Mouse (Mus musculus): ENCODE data around the gene Faf1. TPM values are rescaled to one million over a fixed set of nuclear protein-coding genes. Genes with fewer than 3 reads are reported as not detected.

Gene Faf1
- total RNA-seq, 4 experiments from 2014 or later: 42.9 to 51.1 (median 47.2) TPM

DNA sequence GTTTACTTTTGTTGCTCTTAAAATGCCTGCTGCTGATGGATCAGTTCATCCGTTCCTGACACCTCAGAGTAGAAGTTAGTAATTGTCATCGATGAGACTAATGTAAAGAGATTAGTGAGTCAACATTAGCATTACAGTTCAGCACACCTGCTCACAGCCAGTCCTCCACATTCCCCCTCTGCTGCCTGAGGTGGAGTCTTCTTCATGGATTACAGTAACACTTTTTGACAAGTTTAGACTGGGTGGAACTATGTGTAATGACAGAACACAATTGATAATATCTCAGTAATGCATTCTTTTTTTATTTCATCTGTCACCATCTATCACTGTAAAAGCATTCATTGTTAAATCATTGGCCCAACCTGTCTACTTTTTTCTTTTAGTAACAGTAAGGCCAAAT lies 224.7 kb downstream of the Faf1 start:
- DNase-seq (ENCODE audit: low spot score in 2 of 2): no peak

DNA sequence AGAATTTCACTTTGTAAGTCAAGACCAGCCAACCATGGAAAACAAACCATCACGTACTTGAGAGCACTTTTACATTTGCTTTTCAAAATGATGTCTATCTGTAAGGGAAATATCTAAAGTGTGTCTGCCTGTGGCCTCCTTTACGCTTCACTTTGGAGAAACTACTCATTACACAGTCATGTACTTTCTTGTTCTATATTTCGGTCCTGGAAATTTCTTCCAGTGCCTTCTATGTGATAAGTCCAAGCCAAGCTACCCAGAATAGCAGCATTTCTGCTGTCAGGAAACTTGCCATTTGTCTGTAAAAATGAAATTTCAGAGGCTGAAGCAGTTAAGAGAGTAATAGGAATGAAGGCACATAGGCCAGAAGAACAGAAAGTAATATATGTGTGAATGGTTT lies 228.1 kb downstream of the Faf1 start:
- no peak for DNase-seq (ENCODE audit: low spot score in 2 of 2)

DNA sequence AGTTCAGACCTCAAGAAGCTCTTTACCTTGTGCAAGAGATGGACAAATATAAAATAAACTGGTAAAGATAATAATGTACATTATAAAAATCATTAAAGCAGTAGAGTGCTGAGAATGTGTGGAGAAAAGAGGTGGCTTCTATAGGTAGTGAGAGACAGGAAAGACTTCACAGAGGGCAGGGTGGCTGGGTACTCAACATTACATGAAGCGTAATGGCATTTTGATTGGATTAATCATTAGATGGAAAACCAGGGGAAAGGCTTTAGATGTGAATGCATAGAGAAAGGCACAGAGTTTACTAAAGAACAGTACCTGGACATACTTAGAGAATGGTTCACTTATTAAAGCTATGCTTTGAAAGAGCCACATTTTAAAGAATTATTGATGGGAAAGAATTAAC lies 252.7 kb downstream of the Faf1 start:
- DNase-seq (ENCODE audit: low spot score in 2 of 2): no peak

DNA sequence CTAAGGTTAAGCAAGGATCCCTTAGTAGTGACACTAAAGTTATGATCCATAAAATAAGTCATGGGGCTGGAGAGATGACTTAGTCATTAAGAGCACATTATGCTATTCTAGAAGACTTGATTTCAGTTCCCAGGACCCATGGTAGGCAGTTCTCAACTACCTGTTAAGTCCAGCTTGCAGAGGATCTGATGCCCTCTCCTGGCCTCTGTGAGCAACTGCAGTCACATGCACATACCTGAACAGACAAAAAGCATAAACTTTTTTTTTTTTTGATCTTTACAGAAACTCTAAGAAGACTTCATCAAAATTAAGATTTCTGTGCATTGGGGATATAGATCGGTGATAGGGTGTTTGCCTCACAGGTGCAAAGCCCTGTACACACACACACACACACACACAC lies 254.1 kb downstream of the Faf1 start:
- no peak for DNase-seq (ENCODE audit: low spot score in 2 of 2)

DNA sequence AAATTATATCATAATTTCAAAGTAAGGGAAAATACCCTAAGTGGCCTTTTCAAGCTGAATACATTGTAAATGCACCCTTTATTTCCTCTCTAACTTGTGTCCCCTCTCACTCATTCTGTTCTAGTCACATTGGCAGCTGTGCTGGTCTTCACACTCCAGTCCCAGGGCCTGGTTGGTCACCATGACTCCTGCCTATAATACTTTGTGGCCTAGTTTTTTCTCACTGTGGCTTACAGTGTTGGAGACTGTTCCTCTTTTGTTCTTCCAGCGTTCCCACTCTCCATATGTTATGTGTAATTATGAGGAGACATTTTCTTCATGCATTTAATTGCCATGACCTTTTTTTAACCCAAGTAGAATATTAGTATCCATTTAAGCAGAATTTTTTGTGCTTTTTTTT lies 254.5 kb downstream of the Faf1 start:
- no peak for DNase-seq (ENCODE audit: low spot score in 2 of 2)

DNA sequence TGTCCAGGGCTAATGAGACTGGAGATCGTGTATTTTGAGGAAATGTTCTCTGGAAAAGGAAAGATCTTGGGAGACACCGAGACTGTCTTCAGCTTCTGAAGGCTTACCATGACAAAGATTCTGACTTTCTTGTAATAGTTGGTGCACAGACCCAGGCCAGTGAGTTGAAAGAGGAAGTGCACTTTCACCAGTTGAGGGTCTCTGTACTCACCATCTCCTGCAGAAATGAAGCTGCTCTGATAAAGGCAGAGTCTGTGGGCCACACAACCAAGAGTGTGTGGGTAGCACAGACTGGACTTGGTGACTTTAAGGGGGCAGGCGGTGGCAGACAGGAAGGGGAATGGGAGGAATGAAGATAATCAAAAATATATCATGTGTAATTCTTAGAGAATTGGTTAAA lies 260.2 kb downstream of the Faf1 start:
- DNase-seq (ENCODE audit: low spot score in 2 of 2): no peak

DNA sequence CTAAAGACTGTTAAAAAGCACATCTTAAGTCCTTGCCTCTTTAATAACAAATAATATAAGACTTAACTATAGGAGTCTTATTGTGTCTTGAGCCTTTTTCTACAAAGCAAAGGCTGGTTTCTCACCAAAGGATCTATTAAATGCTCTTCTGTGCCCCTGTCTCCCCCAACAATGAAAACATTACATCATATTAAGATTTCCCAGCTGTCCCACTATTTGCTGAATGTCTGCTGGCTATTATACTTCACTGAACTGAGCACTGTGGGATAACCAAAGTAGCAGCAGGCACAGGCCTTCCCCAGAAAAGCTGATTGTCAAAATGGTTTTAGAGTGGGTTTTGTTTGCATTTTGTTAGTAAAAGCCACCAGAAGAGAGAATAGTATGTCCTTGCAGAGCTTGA lies 262.9 kb downstream of the Faf1 start:
- no peak for DNase-seq (ENCODE audit: low spot score in 2 of 2)

DNA sequence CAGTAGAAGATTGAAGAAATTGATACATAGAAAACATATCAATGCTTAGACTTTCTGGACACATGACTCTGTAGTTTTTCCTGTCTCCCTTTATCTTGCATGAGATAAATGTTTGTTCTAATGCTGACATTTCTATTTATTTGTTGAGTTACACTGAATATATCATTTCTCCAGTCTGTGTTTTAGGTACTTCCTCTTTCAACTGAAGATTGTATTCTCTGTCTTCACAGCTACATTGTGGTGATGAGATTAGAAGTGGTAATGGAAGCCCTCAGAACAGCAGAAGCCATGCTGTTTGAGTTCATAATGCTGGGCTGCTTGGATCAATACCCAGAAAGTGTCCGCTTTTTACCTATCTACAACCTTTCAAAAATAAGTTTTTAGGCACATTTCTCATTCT lies 269.2 kb downstream of the Faf1 start:
- no peak for DNase-seq (ENCODE audit: low spot score in 2 of 2)

DNA sequence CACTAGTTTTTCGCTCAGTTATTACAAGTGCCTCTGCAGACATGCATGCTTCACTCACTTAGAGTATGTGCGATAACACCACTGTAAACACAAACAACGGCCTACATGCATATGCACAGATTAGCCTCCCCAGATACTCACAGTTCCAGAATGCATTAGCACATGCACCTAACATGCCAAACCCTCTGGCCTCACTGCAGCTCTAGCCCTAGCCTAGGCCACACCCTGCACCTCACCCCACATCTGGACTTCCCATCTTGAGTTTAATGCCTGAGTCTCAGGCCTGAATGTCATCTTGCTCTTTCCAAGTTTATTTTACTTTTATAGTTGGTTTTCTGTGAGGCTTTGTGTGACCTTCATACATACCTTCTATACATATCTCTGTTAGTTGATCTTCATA lies 272.9 kb downstream of the Faf1 start:
- no peak for DNase-seq (ENCODE audit: low spot score in 2 of 2)

DNA sequence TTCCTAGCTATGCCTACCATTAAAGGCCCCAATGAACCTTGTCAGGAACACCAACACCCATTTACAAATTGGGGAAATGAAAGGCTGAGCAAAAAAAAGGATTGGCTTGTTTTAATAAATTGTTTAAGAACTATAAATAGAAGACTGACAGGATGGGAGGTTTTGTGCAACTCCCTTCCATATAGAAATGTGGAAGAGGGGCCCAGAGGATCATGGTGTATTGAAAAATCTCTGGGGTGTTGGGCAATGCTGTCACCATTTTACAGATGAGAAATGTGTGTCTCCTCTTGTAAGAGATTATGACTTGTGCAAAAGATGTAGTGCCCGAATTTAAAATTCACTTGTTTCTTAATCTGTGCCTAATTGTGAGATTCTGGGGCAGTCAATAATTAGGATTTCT lies 277.1 kb downstream of the Faf1 start:
- no peak for DNase-seq (ENCODE audit: low spot score in 2 of 2)

DNA sequence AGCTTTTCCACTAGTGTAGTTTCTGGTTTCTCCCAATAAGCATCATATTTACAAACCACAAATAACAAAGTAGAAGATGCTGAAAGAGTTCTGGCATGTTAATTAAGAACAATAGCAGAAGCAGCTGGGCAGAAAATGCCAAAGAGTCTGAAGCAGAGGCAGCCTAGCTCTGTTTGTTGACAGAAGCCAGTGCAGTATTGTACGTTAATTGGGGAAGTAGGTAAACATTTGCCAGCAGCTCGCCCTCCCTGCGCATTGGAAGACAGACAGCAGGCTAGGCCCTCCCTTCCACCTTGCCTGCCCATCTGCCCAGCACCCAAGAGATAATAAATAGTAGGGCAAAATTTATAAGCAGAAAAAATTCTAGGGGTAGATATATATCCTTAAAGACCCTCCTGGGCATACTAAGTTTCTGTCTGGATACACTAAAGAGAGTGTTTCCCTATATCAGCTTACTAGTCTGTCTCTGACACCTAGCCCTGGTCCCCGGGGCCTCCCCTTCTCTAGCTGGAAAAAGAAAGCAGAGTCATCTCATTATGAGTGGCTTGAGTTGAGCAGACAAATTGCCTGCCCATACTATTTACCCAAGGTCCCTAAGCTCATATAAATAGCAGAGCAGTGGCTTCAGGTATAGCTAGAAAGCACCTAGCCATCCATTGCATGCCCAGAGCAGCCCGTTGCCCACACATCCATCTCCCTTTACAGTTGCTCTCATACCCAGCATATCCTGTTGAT lies 284.0 kb downstream of the Faf1 start:
- DNase-seq (ENCODE audit: low spot score in 2 of 2): no peak

DNA sequence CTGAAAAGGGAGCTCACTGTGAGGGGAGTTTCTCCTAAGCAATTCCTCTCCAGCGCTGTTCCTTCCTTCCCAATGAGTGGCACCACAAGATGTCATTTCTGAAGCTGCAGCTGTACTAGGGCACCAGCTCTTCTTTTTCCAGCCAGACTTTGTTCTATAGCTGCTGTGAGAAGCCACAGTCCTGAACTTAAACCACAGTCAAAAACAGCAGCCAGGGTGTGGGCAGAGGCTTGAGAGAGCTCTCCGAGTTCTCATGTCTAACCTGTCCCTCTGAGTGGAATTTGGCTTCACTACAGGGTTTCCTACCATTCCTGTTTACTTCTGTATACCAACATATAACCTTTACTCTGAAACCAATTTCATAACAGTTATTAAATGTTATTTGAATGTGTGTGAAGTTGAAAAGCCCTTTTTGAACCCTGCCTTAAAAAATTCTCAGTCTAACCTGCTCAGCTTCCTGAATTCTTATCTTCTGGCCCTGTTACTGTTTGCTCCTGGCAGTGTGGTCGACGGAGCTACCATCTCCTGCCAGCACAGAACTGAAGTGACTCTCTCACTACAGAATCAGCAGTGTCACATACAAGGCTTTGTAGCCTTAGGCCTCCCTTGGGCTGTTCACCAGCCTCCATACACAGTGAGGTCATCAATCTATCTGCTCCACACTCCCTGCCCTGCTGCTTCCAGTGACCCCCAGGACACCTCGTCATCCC lies 287.3 kb downstream of the Faf1 start:
- DNase-seq (ENCODE audit: low spot score in 2 of 2): no peak

DNA sequence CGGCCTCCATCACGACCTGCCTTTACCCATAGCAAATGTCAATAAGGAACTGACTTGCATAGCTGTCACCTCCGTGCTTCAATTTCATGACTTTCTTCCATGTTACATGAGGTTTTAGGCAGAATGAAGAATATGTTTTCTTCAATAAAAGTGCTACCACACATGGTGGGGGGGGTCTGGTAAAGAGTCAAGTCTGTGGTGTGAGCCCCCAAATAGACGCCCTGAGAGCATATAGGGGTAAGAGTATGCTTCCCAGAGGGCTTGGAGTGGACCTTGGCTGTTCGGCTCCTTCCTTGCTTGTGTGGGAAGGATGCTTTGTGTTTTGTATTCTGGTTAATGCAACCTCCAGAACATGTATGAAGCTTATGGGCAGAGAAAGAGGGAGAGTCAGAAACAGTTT lies 293.2 kb downstream of the Faf1 start:
- no peak for DNase-seq (ENCODE audit: low spot score in 2 of 2)

DNA sequence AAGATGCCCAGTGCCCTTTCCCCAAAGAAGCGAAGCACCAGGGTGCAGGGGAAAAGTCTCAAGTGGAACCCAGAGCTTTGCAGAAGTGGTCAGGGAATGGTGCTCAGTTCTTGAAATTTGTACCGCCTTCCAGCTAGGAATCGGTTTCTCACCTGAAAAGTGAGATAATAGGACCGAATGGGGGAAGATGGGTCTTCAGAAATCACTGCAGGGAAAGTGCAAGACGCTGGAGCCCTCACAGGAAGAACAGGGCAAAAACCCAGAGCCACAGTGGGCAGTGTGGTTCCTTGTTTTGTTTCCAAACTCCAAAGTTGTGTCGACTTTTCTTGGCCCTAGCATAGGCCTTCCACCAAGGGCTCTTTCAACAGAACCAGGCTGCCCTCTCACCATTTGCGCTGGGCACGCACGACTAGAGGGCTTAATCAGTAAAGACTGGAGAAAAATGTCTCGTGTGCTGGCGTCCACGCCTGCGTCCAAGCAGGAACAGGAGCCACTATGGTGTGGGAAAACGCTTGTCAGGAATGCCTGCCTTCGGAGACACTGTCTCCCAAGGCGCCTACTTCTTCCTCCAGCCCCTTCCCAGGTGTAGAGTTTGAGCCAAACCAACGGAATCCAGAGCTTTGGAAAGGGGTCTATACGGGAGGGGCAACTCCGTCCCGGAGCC lies 297.7 kb downstream of the Faf1 start:
- DNase-seq (ENCODE audit: low spot score in 2 of 2): no peak

DNA sequence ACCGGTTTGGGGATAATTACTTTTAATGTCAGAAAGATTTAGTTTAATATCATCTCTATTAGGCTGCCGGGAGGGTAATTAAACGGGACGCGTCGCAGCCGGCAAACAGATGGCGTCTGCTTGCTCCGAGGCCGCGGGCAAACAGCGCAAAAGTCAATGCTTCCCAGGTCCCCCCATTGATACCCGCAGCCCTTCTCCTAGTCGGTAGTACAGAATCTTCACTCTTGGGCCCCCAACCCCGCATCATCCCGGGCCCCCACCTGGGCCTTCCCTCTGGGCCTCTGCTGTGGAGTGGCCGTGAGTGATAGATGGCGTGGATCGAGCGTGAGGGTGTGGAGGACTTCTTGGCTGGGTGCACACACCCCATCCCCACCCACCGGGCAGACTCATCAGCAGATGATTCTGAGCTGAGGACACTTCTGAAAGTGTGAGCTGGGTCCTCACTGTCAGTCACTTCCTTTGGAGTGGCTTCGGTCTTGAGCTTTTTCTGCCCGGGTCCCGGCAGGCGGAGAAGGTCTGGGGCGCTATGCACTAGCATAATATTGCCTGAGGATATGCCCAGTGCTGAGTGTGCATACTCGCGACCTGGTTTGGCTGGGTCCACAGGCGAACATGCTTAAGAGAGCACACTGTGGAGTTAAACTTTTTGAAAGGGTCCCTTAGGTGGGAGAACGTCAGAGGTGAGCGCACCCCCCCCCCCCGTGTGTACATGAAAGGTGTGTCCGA lies 298.4 kb downstream of the Faf1 start:
- no peak for DNase-seq (ENCODE audit: low spot score in 2 of 2)

DNA sequence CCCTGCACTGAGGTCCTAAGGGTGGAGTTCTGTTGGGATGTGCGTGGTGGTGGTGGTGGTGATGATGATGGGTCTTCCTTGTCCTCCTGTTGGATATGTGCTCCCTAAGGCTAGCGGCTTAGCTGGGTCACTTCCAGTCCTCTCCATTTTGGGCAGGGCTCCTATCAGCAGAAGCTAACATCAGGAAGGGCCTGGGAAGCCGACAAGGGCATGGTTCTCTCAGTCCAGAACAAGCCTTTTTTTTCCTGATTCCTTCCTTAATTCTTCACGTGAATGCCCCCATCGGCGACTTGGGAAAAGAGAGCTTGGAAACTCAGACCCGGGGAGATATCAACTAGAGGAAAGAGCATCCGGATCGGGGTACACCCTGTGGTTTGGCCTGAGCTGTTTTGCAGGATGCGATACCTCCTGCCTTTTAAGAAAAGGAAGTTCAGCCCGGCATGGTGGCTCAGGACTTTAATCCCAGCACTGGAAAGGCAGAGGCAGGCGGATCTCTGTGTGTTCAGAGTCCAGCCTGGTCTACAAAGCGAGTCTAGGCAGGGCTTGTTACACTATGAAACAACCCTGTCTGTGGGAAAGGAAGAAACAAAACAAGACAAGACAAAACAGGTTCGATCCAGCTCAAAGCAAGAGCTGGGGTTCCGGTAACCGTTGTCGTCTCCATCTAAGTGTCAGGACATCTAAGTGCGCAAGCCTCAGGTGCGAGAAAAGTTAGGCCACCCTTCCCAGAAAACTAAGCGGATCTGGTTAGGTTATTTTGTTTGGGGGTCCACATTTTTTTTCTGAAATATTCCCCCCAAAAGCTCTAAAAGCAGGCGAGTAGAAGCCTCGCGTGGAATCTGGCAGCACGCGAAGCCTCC lies 299.2 kb downstream of the Faf1 start:
- DNase-seq (ENCODE audit: low spot score in 2 of 2): no peak

DNA sequence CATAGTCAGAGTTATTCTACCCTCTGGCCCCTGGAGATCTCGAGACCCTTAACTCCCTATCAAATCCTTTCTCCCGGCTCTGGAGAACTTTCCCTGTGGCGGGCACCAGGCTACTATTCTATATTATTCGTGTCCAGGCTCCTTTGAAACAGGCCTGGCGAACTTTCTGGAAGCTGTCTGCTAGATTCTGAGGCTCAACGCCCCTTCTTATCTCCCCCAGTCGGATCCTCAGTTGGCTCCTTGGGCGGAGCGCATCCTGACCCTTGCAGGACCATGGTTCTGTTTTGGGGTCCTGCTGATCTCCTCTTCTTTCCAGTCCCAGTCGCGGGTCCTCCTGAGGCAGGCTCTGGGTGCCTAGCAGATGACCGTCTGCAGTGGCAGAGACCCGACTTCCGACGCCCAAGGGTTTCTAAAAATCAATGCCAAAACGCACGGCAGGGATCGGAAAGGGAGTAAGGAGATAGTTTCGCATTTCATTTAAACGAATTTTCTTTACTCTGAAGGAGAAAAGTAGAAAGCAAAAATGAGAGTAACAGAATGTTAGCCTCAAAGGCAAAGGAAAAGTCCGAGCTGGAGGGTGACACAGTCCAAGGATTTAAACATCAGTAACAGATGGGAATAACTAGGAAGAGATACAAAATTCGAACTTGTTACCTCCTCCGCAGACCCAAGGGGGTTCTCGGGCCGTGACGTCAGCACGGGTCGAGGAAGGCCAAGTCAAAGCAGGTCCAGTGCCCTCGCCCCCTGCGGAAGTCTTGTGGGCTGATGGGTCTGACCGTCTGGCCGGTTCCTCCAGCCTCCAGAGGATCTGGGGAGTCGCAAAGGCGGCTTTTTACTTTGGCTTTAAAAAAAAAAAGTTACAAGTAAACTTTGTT lies 300.1 kb downstream of the Faf1 start:
- no peak for DNase-seq (ENCODE audit: low spot score in 2 of 2)

DNA sequence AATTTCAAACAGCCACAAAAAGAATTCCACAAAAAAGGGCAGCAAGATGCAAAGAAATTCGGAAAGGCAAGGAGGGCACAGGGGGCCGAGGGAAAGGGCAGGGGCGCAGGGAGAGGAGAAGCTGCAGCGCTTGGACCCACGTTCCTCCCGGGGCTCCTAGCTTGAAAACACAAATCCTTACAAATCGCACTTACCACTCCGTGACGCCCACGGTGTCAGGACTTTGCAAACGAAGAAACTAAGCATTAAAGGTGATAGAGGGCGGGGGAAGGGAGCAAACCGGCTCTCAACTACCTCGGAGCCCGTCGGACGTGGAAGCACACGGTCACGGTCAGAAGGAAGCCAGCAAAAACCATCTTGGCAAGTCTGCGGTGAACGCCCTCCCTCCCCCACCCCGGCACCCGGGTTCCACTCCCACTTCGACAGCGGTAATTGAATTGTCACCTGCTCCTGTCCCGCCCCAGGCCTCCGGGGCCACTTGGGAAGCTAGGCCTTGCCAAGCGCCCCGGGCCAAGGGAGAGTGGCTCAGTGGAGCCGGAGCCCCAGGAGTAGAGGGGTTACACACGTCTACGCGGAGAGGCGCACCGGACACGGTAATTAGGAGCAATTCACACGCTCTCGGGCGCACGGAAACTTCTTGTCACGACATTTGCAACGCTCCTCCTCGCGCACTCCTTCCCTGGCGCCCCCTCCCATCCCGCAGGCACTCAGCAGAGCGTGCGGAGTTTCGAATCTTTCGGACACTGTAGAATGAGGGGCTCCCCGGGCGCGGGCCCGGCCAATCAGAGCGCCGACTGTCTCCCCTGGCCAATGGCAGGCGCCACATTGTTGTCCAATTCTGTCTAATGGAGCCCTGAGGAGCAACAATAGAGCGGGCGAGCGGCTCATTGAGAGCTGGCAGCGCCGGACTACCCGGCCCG lies 301.0 kb downstream of the Faf1 start, which contains the start of gene Dmrta2:
Dmrta2 (plus strand) TSS at position 906 of the 920 bp plus-strand sequence.
- DNase-seq (ENCODE audit: low spot score in 2 of 2): no peak

Measured in gastrocnemius, adult 8-10 months (tissue).